Mouse (Mus musculus): Measurements from ENCODE around the gene Foxl1. TPM values are rescaled to one million over a fixed set of nuclear protein-coding genes. Genes with fewer than 3 reads are reported as not detected.
"Not testable (repeated sequence)": the region's sequence is repeated elsewhere in the genome, so short reads cannot be mapped to it uniquely, and the experiment has no call there.

The Foxl1 gene
- polyA plus RNA-seq, 1 experiment = 3.4 TPM

- DNase-seq (ENCODE audit: low spot score) = no peak
Measured at GRCm38 (mm10) chr8:121124547-121125239, 3.0 kb upstream of the Foxl1 start.

DNA sequence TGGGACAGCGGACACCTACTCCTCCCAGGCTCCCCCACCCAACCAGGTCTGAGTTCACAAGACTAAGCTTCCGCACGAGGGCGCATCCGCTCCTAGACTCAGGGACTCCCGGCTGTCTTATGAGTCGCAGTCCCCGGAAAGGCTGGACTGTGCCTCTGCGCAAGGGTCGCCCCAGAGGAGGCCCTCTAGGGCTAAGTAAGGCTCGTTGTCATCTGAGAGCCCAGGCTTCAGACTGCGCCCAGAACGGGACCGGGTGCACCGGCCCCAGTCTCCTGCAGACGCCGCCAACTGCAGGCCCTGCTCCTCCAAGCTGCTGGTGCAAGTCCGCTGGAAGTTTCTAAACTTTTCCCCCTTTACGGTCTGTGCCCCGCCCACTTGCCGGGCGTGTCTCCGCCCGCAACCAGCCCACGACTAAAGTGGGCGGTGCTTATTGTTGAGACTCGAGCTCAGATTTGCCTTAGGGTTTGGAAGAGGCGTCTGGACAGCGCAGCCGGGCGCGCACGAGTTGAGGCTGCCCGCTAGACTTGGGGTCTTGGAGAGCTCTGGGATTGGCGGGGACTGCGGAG lies 2.3 kb upstream of the Foxl1 start:
- peak; percentile 51 for DNase-seq (ENCODE audit: low spot score)

DNA sequence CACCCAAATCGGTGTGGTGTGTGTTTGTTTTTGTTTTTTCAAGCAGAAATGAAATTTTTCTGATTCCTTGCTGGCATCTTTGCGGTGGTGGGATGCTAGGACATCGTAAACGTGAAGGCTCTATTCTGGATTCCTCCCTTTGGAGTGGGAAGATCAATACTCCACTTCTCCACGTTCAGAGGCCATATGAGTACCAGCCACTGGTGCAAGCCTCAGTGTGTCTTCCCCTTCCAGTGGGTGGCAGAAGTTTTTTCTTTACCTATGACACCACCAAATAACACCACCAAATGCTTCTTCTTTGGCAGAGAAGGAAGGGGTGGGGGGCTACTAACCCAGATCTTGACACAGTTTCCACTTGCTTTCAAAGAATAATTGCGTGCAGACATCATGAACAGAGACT lies 1.5 kb upstream of the Foxl1 start:
- DNase-seq (ENCODE audit: low spot score) = no peak

- DNase-seq (ENCODE audit: low spot score) = no peak
Measured at GRCm38 (mm10) chr8:121126694-121127093, 1.0 kb upstream of the Foxl1 start.

DNA sequence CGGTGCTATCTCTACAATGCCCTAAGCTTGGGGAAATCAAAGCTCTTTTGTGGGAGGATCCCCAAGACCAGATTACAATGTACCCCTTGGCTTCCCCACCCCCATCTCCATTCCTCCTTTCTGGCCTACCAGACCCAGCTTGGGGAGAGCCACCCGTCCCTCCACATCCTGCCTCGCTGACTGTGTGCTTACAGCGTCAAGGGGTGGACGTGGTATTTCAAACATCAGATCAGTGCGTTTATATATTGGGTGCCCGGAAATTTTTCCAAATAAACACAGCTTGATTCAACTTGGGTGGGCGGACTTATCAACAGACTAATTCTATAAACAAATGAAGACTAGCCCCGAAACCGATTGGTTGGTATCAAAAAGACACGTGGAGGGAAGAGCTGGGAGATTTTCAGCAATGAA lies 444 bp upstream of the Foxl1 start:
- DNase-seq (ENCODE audit: low spot score) = no peak

DNA sequence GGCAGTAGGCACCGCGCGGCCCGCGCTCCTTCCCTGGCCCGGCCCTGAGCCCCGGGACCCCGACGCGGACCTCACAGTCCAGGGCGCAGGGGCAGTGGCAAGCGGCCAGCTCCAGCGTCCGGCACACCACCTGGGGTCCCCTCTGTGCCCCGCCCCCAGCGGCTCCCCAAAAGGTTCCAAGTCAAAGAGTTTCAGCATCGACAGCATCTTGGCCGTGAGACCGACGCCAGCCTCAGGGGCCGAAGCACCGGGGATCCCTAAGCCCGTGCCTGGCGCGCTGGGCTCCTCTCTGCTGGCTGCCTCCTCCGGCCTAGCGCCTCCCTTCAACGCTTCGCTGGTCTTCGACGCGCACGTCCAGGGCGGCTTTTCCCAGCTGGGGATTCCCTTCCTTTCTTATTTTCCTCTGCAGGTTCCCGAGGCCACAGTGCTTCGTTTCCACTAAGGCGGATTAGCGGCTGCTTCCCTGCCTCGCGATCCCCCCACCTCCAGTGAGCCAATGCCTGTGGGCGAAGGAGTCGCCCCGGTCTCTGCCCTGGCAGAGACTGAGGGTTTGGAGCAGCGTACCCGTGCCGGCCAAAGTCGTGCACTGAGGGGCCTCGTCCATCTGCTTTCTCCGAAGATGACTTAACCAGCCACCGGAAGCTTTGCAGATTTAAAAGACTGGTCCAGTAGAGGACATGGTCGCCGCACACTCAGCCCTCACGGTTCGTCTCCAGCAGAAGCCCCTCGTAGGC lies 958 bp downstream of the Foxl1 start:
- DNase-seq (ENCODE audit: low spot score) = no peak

- no peak for DNase-seq (ENCODE audit: low spot score)
Measured at GRCm38 (mm10) chr8:121129265-121129940, 1.7 kb downstream of the Foxl1 start.

- DNase-seq (ENCODE audit: low spot score) = no peak
Measured at GRCm38 (mm10) chr8:121130522-121130921, 2.8 kb downstream of the Foxl1 start.

- no peak for DNase-seq (ENCODE audit: low spot score)
Measured at GRCm38 (mm10) chr8:121132961-121133513, 5.3 kb downstream of the Foxl1 start.

DNA sequence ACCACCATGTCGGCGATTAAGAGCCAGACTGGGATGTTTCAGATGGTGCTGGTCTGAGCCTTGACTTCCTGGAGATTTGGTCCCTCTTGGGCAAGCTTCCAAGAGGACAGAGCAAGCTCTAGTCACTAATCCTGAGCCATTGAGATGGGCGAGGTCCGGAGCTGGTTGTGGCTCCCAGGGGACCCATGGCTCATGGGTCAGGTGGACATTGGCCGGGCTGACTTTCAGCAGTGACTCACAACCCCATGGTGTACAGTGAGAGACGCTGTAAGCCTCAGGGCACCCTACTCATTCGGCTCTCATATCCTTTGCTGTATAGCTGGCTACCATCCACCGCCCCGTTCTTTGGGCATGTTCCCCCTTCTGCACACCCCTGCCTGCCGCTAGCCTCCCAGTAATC lies 6.4 kb downstream of the Foxl1 start:
- DNase-seq (ENCODE audit: low spot score) = no peak

- DNase-seq (ENCODE audit: low spot score) = no peak
Measured at GRCm38 (mm10) chr8:121134512-121134911, 6.8 kb downstream of the Foxl1 start.

- DNase-seq (ENCODE audit: low spot score) = no peak
Measured at GRCm38 (mm10) chr8:121136856-121137255, 9.1 kb downstream of the Foxl1 start.

DNA sequence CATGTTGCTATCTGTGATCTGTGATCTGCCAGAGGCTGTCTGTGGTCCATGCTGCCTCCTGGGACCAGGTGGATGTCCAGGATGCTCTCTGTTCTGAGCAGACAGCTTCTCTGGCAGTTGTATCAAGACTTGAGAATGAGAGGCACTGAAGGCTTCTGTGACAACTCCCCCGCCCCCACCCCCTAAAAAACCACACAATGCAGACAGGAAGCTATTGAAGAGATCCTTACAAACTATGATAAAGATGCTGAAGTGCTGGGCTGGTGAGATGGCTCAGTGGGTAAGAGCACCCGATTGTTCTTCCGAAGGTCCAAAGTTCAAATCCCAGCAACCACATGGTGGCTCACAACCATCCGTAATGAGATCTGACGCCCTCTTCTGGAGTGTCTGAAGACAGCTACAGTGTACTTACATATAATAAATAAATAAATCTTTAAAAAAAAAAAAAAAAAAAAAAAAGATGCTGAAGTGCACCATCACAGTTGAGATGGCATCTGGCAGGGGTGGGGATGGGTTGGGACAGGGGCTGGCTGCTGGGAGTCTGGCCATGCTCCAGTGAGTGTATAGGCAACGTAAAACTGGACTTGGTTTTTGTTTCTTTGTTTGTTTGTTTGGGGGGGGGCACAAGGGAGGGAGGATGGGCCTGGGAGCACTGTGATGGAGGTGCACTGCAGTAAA lies 17.9 kb downstream of the Foxl1 start:
- not testable (repeated sequence) for DNase-seq (ENCODE audit: low spot score)

DNA sequence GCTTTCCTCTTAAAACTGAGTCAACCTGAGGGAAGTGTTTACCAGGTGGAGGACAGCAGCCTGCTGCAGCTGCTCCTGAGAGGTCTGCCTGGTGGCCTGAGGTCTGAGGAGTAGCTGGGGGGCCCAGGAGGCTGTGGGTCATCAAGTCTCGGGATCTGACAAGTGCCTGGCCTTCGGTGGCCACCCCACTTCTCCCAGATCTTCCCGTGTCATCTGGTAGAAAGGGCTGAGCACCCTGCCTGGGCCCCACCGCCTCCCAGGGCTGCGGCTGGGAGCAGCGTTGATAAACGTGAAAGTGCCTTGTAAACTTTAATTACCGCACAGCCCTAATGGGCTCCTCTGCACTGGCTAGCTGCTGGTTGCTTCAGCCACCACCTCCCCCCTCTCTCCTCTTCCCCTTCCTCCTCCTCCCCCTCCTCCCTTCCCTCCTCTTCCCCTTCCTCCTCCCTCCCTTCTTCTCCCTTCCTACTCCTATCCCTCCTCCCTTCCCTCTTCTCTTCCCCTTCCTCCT lies 20.9 kb downstream of the Foxl1 start:
- no peak for DNase-seq (ENCODE audit: low spot score)

DNA sequence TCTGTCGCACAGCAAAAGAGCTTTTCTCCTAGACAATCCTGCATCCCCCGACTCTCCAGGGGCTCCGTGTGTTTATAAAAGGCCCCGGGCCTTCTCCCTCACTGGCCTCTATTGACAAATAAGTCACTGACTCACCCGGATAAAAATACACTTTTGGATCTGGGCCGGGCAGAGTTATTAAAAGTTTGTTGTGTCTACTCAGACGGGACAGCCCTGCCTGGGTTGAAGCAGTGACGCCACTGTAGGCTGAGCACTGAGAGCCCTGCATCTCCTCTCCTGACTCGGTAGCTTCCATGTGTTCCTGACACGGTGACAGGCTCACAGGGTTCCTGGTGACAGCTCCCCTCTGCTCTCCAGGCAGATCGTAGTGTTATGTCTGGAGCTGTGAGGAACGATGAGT lies 24.7 kb downstream of the Foxl1 start:
- no peak for DNase-seq (ENCODE audit: low spot score)

DNA sequence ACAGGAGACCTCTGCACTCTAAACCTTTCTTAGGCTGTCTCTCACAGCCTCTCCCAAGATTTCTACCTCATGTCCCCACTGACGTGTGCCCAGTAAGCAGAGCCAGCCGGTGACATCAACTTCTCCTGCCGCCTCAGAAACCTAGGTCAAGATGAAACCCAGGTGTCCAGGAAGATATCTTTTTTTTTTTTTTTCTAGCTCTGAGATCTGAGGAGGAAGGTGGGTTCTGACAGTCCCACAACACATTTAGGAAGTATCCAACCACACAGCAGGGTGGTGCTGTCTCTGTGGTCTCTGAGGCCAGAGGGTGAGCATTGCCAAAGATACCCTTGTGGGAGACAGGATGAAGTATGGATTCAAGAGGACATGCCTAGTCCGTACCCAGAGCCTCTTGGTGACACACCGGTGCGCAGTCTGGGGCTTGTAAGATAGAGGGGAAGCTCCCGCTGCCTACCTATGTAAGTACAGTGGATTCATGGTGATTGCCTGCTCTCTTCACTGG lies 29.3 kb downstream of the Foxl1 start:
- DNase-seq (ENCODE audit: low spot score) = no peak

DNA sequence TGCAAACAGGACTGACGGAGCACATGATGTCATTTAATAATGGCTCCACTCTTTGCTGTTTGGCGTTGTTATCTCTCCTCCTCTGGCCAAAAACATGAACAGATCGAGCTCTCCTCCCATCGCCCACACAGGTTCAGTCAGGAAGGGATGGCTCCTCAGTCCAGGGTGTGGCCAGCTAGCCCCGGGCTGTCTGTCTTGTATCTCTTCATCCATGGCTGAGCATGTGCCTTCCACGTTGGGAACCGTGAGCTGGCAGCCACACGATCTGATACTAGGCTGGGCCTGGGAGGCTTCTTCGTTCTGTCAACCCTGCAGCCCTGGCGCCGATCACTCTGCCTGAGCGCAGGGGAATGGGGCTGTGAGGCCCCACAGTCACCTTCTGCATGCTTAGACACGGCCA lies 31.1 kb downstream of the Foxl1 start:
- DNase-seq (ENCODE audit: low spot score) = no peak

DNA sequence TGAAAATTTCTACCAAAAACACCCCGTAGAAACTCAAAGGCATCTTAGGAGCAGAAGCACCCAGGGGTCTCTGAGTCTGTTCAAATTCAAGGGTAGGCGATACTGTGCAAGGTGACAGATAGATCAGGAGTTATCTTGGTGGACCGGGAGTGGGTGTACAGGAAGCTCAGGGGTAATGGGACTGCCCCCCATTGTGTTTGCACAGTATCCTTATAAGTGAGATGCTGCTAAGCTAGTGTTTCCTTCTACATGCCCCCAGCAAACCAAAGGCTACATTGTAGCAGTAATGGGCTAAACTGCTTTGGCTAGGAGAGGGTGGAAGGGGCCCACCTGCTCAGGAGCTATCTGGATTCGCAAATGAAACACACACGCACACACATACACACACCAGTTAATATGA lies 33.7 kb downstream of the Foxl1 start:
- no peak for DNase-seq (ENCODE audit: low spot score)

DNA sequence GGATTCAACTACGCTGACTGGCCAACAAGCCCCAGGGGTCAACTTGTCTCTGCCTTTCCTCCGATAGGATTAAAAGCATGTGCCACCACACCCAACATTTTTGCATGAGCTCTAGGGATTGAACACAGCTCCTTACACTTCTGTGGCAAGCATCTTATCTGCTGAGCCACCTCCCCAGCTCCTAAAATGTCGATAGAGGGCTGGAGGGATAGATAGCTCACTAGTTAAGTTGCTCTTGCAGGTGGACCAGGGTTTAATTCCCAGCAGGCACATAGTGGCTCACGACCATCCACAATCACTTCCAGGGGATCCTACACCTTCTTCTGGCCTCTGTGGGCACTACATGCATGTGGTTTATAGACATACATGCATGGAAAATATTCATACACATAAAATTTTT lies 34.7 kb downstream of the Foxl1 start:
- DNase-seq (ENCODE audit: low spot score) = no peak

GRCm38 (mm10) chr8:121162906-121163695 lies 35.4 kb downstream of the Foxl1 start:
- DNase-seq (ENCODE audit: low spot score) = no peak
